Comparison of ENCODE assay signal across 24 mouse cellular contexts in genomic region chr19:55608858-55609375, GRCm38 (mm10).
DNase-seq lines count a peak whose midpoint lies in the region; ATAC-seq lines count a peak whose summit lies in the region.
"Had no signal": no experiment of that assay in that cellular context is flagged by ENCODE, and none has a peak within 500 bp of the region (broad histone marks: within the 10 kb centered on the region; RNA-seq: fewer than 3 reads in every experiment).

No protein-coding gene starts in this region.

- H3K9ac ChIP-seq in midbrain, embryonic 16.5 days (ENCODE audit: low read depth, low read length) = peak overlapping the region; percentile 23; the same call in 1 of the 2 replicates
- H3K9ac ChIP-seq: embryonic facial prominence, embryonic 13.5 days; forebrain, embryonic 12.5 days; forebrain, embryonic 15.5 days; hindbrain, embryonic 12.5 days; hindbrain, embryonic 15.5 days had no signal

- H3K4me3 ChIP-seq in midbrain, embryonic 16.5 days (ENCODE audit: low read depth, low read length) = no peak overlapping the region
- H3K4me3 ChIP-seq: embryonic facial prominence, embryonic 10.5 days; embryonic facial prominence, embryonic 13.5 days; erythroblast, embryonic 14.5 days; forebrain, embryonic 12.5 days; forebrain, embryonic 15.5 days; hindbrain, embryonic 12.5 days; hindbrain, embryonic 15.5 days had no signal

- ATAC-seq in midbrain, embryonic 16.5 days = peak; percentile 49; the same call in 1 of the 2 replicates
- ATAC-seq: CD4-positive, CD25-positive, alpha-beta regulatory T cell, adult 4 months; forebrain, embryonic 15.5 days had no signal

- H3K4me1 ChIP-seq in midbrain, embryonic 16.5 days (ENCODE audit: control insufficient read depth, insufficient read depth, low read length) = peaks cover 13% of the 10 kb centered on the region
- H3K4me1 ChIP-seq: forebrain, embryonic 15.5 days; hindbrain, embryonic 15.5 days had no signal

- H3K27ac ChIP-seq in midbrain, embryonic 16.5 days (ENCODE audit: low read length) = peak overlapping the region; percentile 72
- H3K27ac ChIP-seq: embryonic facial prominence, embryonic 10.5 days; forebrain, embryonic 12.5 days; forebrain, embryonic 15.5 days; hindbrain, embryonic 12.5 days; hindbrain, embryonic 15.5 days had no signal

- H3K9me3 ChIP-seq in midbrain, embryonic 16.5 days (replicated peaks; ENCODE audit: control insufficient read depth, low read length, poor library complexity, severe bottlenecking) = no peaks in the 10 kb centered on the region
- H3K9me3 ChIP-seq: embryonic facial prominence, embryonic 10.5 days; embryonic facial prominence, embryonic 13.5 days; forebrain, embryonic 12.5 days; forebrain, embryonic 15.5 days; hindbrain, embryonic 12.5 days; hindbrain, embryonic 15.5 days had no signal

- WGBS in midbrain, embryonic 16.5 days = 50% methylated on average over 14 of the region's 14 CpGs

- no peaks in the 10 kb centered on the region for H3K27me3 ChIP-seq in midbrain, embryonic 16.5 days (ENCODE audit: control insufficient read depth, insufficient read depth, low read depth, low read length)
- H3K27me3 ChIP-seq: embryonic facial prominence, embryonic 13.5 days; forebrain, embryonic 12.5 days; forebrain, embryonic 15.5 days; hindbrain, embryonic 15.5 days had no signal

- H3K36me3 ChIP-seq in midbrain, embryonic 16.5 days (ENCODE audit: control insufficient read depth, insufficient read depth, low read length) = no peaks in the 10 kb centered on the region
- H3K36me3 ChIP-seq: embryonic facial prominence, embryonic 10.5 days; embryonic facial prominence, embryonic 13.5 days; forebrain, embryonic 12.5 days; forebrain, embryonic 15.5 days; hindbrain, embryonic 12.5 days; hindbrain, embryonic 15.5 days had no signal

- H3K4me2 ChIP-seq in midbrain, embryonic 16.5 days (ENCODE audit: low read length) = no peak overlapping the region
- H3K4me2 ChIP-seq: embryonic facial prominence, embryonic 13.5 days; forebrain, embryonic 12.5 days; forebrain, embryonic 15.5 days; heart, embryonic 11.5 days; hindbrain, embryonic 12.5 days; hindbrain, embryonic 15.5 days had no signal

- DNase-seq in retina, adult 2 months (ENCODE audit: low read depth, low spot score) = peak; percentile 59
- no peak for DNase-seq in retina, embryonic 14.5 days (ENCODE audit: low spot score)
- DNase-seq in retina, postnatal 7 days (ENCODE audit: low read depth, low spot score) = peak; percentile 38
- DNase-seq in right cerebral cortex, postnatal 14 days = no peak
- DNase-seq in kidney, postnatal 25 days = no peak
- DNase-seq: adrenal gland, adult 2 months; adrenal gland, postnatal 14 days; cerebellum, adult 11-12 months; cerebellum, adult 8-10 months; cerebellum, postnatal 10 days; cerebellum, postnatal 36 days; embryo, embryonic 11 days; gastrocnemius, postnatal 10 days; gastrocnemius, postnatal 36 days had no signal

Comparison
In these comparisons a context has a peak if more than half of its experiments do, and no peak if none do; other contexts are left out.
1. DNase-seq: peak in retina, adult 2 months (single experiment) and retina, postnatal 7 days (single experiment); none in retina, embryonic 14.5 days (single experiment), right cerebral cortex, postnatal 14 days (single experiment) and kidney, postnatal 25 days (0 of 2).